ENCODE assay signal across 16 mouse cellular contexts in the genomic region with DNA sequence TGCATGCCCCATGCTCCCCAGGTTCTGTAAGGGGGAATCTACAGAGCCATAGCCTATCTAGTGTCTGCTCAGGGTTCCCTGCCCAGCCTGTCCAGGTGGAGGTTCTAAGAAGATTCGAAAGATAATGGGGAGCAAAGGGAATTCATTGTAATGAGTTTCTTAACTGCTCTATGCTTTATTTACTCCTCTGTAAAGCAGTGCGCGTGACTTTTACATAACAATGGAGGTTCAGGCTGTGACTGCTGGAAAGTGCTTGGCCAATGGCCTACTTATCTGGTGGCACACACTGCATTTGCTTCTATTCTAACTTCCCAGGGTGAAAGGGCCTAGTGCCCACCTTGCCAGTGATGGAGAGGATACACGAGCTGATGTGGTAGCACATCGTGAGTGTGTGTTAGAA.
"Had no signal": no experiment of that assay in that cellular context is flagged by ENCODE, and none has a peak within 500 bp of the region (broad histone marks: within the 10 kb centered on the region; RNA-seq: fewer than 3 reads in every experiment).

No protein-coding gene starts in this region.

- DNase-seq: heart, postnatal 10 days; heart, postnatal 14 days; heart, postnatal 36 days; heart, postnatal 4 days; kidney, adult 11 months; kidney, adult 18-20 months; kidney, adult 2 months; kidney, adult 8-10 months; kidney, adult 9 months; kidney, postnatal 10 days; kidney, postnatal 14 days; kidney, postnatal 25 days; kidney, postnatal 36 days; kidney, postnatal 4 days; layer of hippocampus, adult 9-11 months; layer of hippocampus, postnatal 36 days had no signal
